Mouse (Mus musculus): ENCODE data around the gene Gipc3. TPM values are rescaled to one million over a fixed set of nuclear protein-coding genes. Genes with fewer than 3 reads are reported as not detected.
A peak's percentile ranks its signal among the peaks of the same experiment; 100 is the strongest.

Gipc3 gene
- polyA plus RNA-seq, 1 experiment from 2014 or later, result not detected

- Histone ChIP-seq H3K4me3 (no peak overlapping the region), H3K27me3 (peaks cover 59% of the 10 kb centered on the region), H3K9ac (no peak overlapping the region), H3K4me1 (0 out of 2 replicates have a peak, but pooled peaks cover 2% of the 10 kb centered on the region), H3K4me2 (no peak overlapping the region), H3K9me3 (replicated peaks) (no peaks in the 10 kb centered on the region), H3K27ac (no peak overlapping the region), H3K36me3 (ENCODE audit: poor library complexity, severe bottlenecking) (no peaks in the 10 kb centered on the region)
- ATAC-seq, result no peak
- WGBS, result 94% methylated on average over 4 of the region's 4 CpGs
Observed at GRCm38 (mm10) chr10:81336558-81336957, 6.5 kb downstream of the Gipc3 start.

GRCm38 (mm10) chr10:81335393-81336340 lies 7.4 kb downstream of the Gipc3 start:
- no peak for ATAC-seq
- 0 out of 2 replicates have a peak, but pooled peaks cover 2% of the 10 kb centered on the region for H3K4me1 ChIP-seq
- peaks cover 51% of the 10 kb centered on the region for H3K27me3 ChIP-seq
- peak overlapping the region; percentile 16; the same call in 1 of the 2 replicates for H3K9ac ChIP-seq
- no peaks in the 10 kb centered on the region for H3K9me3 ChIP-seq (replicated peaks)
- WGBS, result 42% methylated on average over 16 of the region's 19 CpGs
- no peak overlapping the region for H3K4me3 ChIP-seq
- H3K36me3 ChIP-seq (ENCODE audit: poor library complexity, severe bottlenecking), result no peaks in the 10 kb centered on the region
- no peak overlapping the region for H3K27ac ChIP-seq
- H3K4me2 ChIP-seq, result no peak overlapping the region

- 60% methylated on average over 11 of the region's 11 CpGs for WGBS
- Histone ChIP-seq H3K4me2 (no peak overlapping the region), H3K27me3 (peaks cover 45% of the 10 kb centered on the region), H3K4me3 (no peak overlapping the region), H3K9ac (no peak overlapping the region), H3K36me3 (ENCODE audit: poor library complexity, severe bottlenecking) (no peaks in the 10 kb centered on the region), H3K4me1 (0 out of 2 replicates have a peak, but pooled peaks cover 2% of the 10 kb centered on the region), H3K9me3 (replicated peaks) (no peaks in the 10 kb centered on the region), H3K27ac (no peak overlapping the region)
- no peak for ATAC-seq
Observed at GRCm38 (mm10) chr10:81334324-81334723, 8.7 kb downstream of the Gipc3 start.

GRCm38 (mm10) chr10:81332277-81332676 lies 10.8 kb downstream of the Gipc3 start:
- Histone ChIP-seq H3K4me3 (no peak overlapping the region), H3K4me1 (0 out of 2 replicates have a peak, but pooled peaks cover 2% of the 10 kb centered on the region), H3K9ac (no peak overlapping the region), H3K36me3 (ENCODE audit: poor library complexity, severe bottlenecking) (peaks cover 11% of the 10 kb centered on the region), H3K27ac (no peak overlapping the region), H3K4me2 (0 out of 2 replicates have a peak overlapping the region, but pooled peaks have one; percentile 1), H3K9me3 (replicated peaks) (no peaks in the 10 kb centered on the region), H3K27me3 (peaks cover 32% of the 10 kb centered on the region)
- 13% methylated on average over 29 of the region's 29 CpGs for WGBS
- no peak for ATAC-seq

GRCm38 (mm10) chr10:81330007-81330406 lies 13.1 kb downstream of the Gipc3 start:
- Histone ChIP-seq H3K27me3 (peaks cover 29% of the 10 kb centered on the region), H3K36me3 (ENCODE audit: poor library complexity, severe bottlenecking) (peaks cover 34% of the 10 kb centered on the region), H3K4me3 (no peak overlapping the region), H3K4me2 (no peak overlapping the region), H3K27ac (no peak overlapping the region), H3K9ac (0 out of 2 replicates have a peak overlapping the region, but pooled peaks have one; percentile 37), H3K9me3 (replicated peaks) (no peaks in the 10 kb centered on the region), H3K4me1 (no peaks in the 10 kb centered on the region)
- 62% methylated on average over 4 of the region's 4 CpGs for WGBS
- no peak for ATAC-seq

- H3K9ac ChIP-seq, result peak overlapping the region; percentile 37; the same call in 1 of the 2 replicates
- peaks cover 40% of the 10 kb centered on the region for H3K36me3 ChIP-seq (ENCODE audit: poor library complexity, severe bottlenecking)
- H3K9me3 ChIP-seq (replicated peaks), result no peaks in the 10 kb centered on the region
- no peaks in the 10 kb centered on the region for H3K4me1 ChIP-seq
- H3K27me3 ChIP-seq, result peaks cover 25% of the 10 kb centered on the region
- ATAC-seq, result no peak
- H3K4me2 ChIP-seq, result no peak overlapping the region
- WGBS, result 76% methylated on average over 10 of the region's 10 CpGs
- no peak overlapping the region for H3K4me3 ChIP-seq
- no peak overlapping the region for H3K27ac ChIP-seq
Observed at GRCm38 (mm10) chr10:81329194-81329975, 13.7 kb downstream of the Gipc3 start.

- H3K36me3 ChIP-seq (ENCODE audit: poor library complexity, severe bottlenecking), result peaks cover 50% of the 10 kb centered on the region
- H3K9ac ChIP-seq, result peak within 1 kb of the TSS; percentile 27; the same call in 1 of the 2 replicates
- H3K4me1 ChIP-seq, result no peaks in the 10 kb centered on the region
Observed at GRCm38 (mm10) chr10:81328386-81328785, 14.7 kb downstream of the Gipc3 start, which contains the start of gene Tbxa2r. Gene Tbxa2r (plus strand): TSS chr10:81328731.

GRCm38 (mm10) chr10:81327959-81328358 lies 15.1 kb downstream of the Gipc3 start:
- no peak for ATAC-seq
- no peak overlapping the region for H3K9ac ChIP-seq
- H3K9me3 ChIP-seq (replicated peaks), result no peaks in the 10 kb centered on the region
- 0 out of 2 replicates have a peak, but pooled peaks cover under 1% of the 10 kb centered on the region for H3K4me1 ChIP-seq
- 58% methylated on average over 2 of the region's 2 CpGs for WGBS
- no peak overlapping the region; the same call in 1 of the 2 replicates for H3K27ac ChIP-seq
- H3K4me3 ChIP-seq, result no peak overlapping the region
- H3K36me3 ChIP-seq (ENCODE audit: poor library complexity, severe bottlenecking), result peaks cover 54% of the 10 kb centered on the region
- no peak overlapping the region for H3K4me2 ChIP-seq
- peaks cover 16% of the 10 kb centered on the region for H3K27me3 ChIP-seq

More at GRCm38 (mm10) chr10:81328386-81328785, 14.7 kb downstream of the Gipc3 start, which contains the start of gene Tbxa2r:
- ATAC-seq, result no peak; the same call in 1 of the 2 replicates
- Histone ChIP-seq H3K4me3 (no peak within 1 kb of the TSS), H3K9me3 (replicated peaks) (no peaks in the 10 kb centered on the region), H3K27me3 (peaks cover 20% of the 10 kb centered on the region), H3K4me2 (no peak within 1 kb of the TSS), H3K27ac (no peak within 1 kb of the TSS; the same call in 1 of the 2 replicates)
- 15% methylated on average over 10 of the region's 10 CpGs for WGBS

- 83% methylated on average over 6 of the region's 6 CpGs for WGBS
- no peaks in the 10 kb centered on the region for H3K9me3 ChIP-seq (replicated peaks)
- no peak for ATAC-seq
- no peak overlapping the region for H3K27ac ChIP-seq
- peaks cover 63% of the 10 kb centered on the region for H3K36me3 ChIP-seq (ENCODE audit: poor library complexity, severe bottlenecking)
- no peak overlapping the region for H3K4me3 ChIP-seq
- H3K4me1 ChIP-seq, result peaks cover 12% of the 10 kb centered on the region
- peaks cover 5% of the 10 kb centered on the region for H3K27me3 ChIP-seq
- no peak overlapping the region for H3K9ac ChIP-seq
- no peak overlapping the region for H3K4me2 ChIP-seq
Observed at GRCm38 (mm10) chr10:81326858-81327257, 16.2 kb downstream of the Gipc3 start.

- no peak overlapping the region for H3K9ac ChIP-seq
- 95% methylated on average over 18 of the region's 18 CpGs for WGBS
Observed at GRCm38 (mm10) chr10:81325781-81326180, 17.3 kb downstream of the Gipc3 start.

GRCm38 (mm10) chr10:81325176-81325575 lies 17.9 kb downstream of the Gipc3 start:
- Histone ChIP-seq H3K27ac (no peak overlapping the region), H3K9me3 (replicated peaks) (no peaks in the 10 kb centered on the region), H3K36me3 (ENCODE audit: poor library complexity, severe bottlenecking) (peaks cover 63% of the 10 kb centered on the region), H3K4me3 (no peak overlapping the region), H3K4me1 (peaks cover 16% of the 10 kb centered on the region), H3K9ac (no peak overlapping the region), H3K27me3 (no peaks in the 10 kb centered on the region), H3K4me2 (no peak overlapping the region)
- 95% methylated on average over 21 of the region's 21 CpGs for WGBS
- ATAC-seq, result no peak

More at GRCm38 (mm10) chr10:81325781-81326180, 17.3 kb downstream of the Gipc3 start:
- Histone ChIP-seq H3K4me3 (no peak overlapping the region), H3K36me3 (ENCODE audit: poor library complexity, severe bottlenecking) (peaks cover 63% of the 10 kb centered on the region), H3K9me3 (replicated peaks) (no peaks in the 10 kb centered on the region), H3K4me2 (no peak overlapping the region), H3K27ac (no peak overlapping the region), H3K4me1 (peaks cover 16% of the 10 kb centered on the region), H3K27me3 (no peaks in the 10 kb centered on the region)
- ATAC-seq, result no peak
